Mouse (Mus musculus) T-helper 1 cell (primary cell): ENCODE measurements around the gene Tuba3b.

Experiments used
- in situ Hi-C: fragments of 300-600 bp; cut with MboI, MseI; formaldehyde crosslinking; loops from one replicate; pipeline ENCODE4 v1.15.1; 2025; ENCODE audit warnings: high pct_unique_total_duplicates

The Tuba3b gene

DNA sequence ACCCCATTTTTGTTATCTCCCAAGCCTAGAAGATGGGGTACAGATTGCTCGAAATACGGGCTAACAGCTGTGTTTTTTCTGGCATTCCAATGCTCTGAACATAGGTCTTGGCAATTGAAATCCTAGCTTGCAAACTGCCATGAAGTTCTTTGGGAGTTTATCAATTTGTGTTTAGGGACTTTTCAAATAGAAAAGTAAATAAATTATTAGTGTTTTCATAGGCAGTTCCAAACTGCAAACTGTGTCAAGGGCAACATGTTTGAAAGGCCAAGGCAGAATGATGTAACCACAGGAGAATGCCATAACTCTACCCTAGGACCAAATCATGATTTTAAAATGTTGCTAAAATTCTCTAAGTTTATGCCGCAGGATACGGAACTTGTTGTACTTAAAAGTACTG, 7.8 kb upstream of the Tuba3b start:
- in situ Hi-C loops: no loop called here

DNA sequence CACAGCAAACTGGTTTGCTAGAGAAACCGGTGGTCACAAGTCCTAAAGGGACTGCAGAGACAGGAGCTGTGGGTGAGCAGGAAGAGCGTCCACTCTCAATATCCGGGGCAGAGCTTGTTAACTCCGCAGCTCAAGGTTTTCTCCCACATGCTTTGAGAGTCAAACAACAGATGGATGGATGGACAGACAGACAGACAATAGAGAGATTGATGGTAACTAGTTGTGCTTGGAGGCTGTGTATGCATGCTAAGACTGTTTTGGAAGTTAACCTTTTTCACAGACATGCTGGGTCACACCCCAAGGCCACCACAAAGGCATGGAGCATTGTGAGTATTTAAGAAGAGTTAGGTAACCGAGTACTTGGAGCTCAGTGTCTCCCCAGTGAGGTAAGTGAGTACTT, 6.9 kb upstream of the Tuba3b start:
- in situ Hi-C loops: no loop called here

DNA sequence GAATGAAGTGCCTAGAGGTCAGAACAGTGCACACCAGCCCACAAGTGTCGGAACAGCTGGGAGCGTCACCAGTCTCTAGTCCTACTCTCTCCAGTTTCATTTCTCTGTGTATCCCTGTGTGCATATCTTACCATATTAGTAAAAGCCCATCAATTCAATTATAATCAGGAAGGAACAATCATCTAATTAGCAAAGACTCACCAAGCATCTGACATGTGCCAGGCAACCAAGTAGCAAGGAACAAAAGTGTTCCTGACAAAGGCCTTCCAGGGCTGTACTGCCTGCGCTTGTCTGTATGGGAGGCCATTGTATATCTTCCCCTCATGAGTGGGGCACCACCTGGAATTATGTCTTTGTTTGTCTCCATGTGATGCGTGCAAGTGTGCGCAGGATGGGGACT, 4.7 kb upstream of the Tuba3b start:
- in situ Hi-C loops: no loop called here

DNA sequence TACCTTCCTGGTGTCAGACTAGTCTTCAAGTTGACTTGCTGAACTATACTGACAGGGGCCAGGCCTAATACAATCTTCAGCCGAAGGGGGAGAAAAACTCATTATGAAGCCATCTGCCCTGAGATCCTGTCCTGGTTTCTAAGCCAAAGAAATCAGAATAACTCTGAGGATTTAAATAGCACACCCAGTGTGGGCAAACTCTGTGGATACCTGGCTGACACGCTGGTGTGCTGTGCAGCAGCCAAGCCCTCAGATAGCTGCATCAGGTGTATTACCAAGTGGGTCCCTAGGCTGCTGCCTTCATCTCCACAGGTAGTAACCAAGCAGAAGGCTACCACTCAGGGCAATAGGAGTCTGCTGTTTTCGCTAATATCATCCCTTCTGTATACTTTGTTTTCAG, 2.9 kb upstream of the Tuba3b start:
- in situ Hi-C loops: no loop called here

DNA sequence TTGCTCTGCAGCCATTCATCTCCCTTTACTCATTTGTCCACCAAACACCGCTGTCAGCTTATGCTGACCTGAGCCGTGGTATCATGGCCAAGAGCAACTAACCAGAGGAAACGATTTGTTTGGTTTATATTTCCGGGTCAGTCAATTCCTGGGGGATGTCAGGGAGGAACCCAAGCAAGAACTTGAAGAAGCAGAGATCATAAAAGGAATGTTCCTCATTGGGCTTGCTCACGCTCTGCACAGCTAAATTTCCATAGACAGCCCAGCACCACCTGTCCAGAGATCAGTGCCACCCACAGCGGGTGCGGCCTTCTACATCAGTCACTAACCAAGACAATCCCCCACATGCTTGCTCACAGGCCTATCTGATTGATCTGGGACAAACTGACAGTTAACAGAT, 1.3 kb upstream of the Tuba3b start, which contains the start of gene Lmntd1:
TSS of gene Lmntd1 (minus strand) at position 101 of the 400 bp plus-strand sequence.
- in situ Hi-C loops: no loop called here

DNA sequence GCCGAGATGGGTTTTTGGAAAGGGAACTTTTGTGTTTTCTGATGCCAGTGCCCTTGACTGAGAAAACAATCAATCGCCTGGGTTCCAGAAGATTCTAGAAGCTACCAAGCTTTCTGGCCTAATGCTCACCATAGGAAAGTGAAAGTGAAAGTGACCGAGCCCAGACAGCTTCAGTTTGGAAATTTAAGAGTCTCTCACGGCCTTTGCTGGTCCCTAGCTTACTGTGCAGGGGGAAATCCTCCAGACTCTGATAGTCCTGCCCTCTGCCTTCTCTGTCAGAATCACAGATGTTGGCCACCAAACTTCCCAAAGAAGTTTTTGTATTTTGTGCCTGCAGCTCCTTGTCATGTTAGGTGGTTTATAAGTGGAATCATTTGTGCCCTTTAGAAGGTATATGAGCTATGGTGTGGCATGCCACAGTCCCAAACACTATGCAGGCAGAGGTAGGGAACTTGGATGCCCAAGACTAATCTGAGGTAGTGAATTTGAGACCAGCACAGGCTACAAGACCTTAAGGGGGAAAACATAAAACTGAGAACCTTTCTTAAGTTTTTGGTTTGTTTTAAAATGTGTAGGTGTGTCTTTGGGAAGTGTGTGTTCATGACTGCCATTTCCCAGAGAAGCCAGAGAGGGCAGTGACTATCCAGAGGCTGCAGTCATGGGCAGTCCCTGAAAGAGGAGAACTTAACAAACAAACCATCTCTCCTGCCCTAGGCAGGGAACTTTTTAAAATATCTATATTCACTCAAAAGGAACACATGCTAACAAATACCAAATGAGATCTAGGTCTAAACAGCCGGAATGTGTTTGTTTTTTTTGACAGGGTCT, 1.1 kb downstream of the Tuba3b start:
- in situ Hi-C loops: no loop called here

DNA sequence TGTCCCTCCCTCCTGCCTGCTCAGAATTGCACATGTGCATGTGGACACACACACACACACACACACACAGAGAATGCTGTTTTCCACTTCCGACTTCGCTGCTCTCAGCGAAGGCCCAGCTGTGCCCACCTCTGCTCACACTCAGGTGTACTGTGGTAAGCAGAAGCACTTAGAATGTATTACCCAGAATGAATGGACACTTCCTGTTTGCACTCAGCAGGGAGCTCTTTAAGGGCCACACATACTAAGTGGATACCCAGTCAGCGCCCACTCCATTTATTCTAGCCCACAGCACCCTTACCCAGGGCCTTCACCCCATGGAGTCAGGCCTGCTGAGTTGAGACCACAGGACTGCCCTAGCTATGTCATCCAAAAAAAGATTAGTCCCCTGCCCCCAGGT, 7.6 kb downstream of the Tuba3b start:
- in situ Hi-C loops: no loop called here

DNA sequence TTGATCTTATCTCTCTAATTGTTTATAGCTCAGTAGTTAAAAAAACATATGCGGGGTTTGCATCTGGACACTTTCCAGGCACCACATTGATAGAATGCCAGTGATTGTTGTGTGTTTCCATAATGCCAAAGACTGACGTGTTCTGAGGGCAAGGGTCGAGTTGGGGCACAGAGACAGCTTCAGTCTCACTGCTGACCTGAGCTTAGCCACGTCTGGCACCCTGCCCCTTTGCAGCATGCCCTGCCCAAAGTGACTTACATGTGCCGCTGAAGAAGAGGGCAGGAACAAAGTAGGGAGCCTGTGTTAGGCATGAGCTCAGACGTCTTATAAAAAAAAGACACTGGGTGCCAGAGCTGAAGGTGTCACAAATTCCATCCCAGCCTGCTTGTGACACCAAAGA, 14.7 kb downstream of the Tuba3b start:
- in situ Hi-C loops: no loop called here

DNA sequence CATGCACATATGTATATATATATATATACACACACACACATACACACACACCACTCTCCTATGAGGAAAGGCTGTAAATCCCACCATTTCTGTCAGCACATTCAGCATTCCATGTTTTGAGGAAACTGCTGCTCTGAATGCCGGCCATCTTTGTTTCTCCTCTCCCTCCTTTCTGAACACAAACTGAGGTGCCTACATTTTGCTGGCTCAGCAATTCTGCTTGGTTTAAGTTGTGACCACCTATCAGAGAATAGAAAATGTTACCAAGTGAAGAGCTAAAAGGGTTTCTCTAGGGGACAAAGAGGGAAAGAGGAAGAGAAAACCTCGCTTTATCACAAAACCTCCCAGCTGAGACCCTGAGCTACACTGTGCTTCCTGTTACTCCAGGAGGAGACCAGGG, 18.9 kb downstream of the Tuba3b start:
- in situ Hi-C loops: no loop called here

DNA sequence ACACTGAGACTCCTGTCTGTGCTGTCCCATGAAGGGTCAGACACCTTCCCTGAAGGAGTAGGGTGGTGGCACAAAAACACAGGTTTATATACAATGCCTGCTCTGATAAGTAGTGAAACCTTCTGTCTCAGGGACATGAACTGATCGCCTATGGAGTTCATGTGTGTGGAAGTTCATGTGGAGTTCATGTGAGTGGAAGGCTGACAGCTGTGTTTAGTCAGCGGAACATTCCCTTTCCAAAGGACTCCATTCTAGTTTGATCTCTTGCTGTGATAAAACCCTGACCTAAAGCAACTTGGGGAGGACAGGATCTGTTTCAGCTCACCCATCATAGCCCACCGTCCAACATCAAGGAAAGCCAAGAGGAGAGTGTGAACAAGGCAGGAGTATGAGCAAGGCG, 21.1 kb downstream of the Tuba3b start:
- in situ Hi-C loops: no loop called here

DNA sequence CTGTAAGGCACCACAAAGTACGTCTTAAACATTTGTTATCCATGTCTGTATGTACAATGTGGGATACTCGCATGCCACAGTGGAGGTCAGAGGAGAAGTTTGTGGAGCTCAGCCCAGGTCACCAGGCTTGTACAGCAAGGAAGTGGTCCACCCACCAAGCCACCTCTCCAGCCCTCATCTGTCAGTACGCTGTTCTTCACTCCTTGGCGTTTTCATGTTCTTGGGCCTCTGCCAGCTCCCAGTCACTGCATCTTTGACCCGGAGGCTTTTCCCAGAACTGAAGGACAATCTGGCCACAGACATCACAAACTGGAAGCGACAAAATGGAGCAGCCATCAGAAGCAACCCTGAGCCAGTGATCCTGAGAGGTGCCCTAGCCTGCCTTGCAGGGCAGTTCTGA, 22.7 kb downstream of the Tuba3b start:
- in situ Hi-C loops: no loop called here

DNA sequence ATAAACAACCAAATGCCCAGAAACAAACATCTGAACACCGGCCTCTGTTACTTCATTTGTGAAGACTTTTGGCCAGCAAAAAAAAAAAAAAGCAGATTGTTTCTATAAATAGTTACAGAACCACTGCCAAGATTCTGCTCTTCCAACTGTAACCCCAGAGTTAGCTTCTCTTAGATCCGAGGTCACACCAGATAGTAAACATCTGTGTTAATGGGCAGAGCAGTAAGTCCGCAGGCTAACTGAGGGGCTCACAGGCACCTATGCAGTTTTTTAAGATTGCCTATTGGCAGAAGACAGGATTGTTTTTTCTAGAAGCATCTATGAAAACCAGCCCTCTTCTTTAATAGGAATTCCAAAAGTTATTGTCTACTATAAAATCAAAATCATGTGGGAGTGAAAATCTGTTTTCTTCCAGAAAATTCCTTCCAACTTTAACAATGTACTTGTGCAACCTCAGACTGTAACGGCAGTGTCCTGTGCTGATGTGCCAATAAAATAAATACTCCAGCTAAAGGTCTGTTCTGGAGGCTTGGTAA, 25.5 kb downstream of the Tuba3b start:
- in situ Hi-C loops: no loop called here

DNA sequence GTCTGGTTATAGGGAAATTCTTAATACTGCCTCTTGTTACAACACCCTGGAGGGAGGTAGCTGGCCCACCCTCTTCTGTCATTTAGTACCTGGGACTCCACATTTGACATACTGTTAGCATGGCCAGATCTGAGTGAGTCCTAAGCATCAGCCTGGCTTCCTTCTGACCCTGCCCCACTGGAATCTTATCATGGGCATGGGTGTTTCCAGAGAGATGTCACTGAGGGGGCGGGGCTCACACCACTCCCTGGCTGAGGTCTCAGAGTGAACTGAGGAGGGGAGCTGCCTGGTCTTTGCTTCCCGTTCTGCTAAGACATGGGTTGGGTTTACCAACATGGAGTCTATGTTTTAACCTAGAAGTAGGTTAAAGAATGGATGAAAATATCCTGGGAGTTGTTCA, 36.4 kb downstream of the Tuba3b start:
- in situ Hi-C loops: no loop called here

DNA sequence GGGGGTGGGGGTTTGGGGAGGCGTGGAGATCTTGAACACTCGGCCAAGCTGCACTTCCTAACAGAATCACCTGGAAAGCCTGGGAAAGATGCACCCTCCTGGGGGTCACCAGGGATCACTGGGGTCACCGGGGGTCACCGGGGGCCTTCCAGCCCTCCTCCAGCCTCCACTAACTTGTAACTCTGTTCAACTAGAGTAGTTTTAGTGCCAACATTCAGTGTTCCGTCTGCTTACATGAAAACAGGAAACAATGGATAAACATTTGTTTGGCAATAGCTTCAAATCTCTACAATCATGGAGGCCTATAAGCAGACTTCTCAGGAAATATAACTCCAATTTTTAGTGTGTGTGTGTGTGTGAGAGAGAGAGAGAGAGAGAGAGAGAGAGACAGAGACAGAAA, 37.4 kb downstream of the Tuba3b start:
- in situ Hi-C loops: no loop called here

DNA sequence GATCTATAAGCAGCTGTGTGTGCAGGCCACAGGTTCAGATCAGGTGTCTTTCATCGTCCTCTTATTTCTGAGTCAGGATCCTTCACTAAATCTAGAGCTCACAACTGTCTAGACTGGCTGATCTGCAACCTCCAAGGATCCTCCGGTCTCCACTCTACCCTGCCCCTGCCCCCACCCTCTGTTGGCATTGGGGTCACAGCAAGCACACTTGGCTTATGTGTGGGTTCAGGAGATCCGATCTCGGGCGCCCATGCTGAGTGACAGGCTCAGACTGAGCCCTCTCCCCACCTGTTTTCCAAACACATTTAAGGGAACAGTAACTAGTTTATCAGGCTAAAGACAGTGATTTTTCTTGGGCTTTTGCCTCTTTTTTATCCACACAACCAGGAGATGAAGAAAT, 38.1 kb downstream of the Tuba3b start:
- in situ Hi-C loops: no loop called here

DNA sequence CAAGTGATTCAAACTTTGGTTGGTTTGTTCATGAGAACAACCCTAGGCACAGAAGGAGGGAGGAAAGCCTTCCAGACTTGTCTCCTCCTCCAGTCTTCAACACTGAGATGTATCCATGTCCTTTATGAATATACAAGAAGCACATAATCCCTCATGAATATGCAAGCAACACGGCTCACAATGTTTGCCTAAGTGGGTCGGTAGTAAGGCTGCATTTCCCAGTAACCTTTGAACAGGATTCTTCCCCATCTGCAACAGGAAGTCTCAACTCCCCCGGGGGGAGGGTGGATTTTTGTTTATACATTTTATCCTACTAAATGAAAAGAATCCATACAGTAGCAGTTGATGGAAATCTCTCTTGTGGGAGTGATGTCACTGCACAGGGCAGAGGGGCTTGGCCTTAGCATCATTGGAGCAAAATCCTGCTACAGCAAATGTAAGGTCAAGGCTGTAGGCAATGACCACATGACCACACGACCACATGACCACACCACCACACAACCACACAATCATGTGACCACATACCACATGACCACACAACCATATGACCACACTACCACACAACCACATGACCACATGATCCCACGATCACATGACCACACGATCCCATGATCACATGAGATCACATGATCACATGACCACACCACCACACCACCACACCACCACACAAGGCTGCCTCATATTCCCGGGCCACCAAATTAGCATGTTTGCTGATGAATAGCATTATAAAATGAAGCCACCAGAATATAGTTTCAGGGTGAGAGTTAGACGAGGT, 38.7 kb downstream of the Tuba3b start:
- in situ Hi-C loops: no loop called here

DNA sequence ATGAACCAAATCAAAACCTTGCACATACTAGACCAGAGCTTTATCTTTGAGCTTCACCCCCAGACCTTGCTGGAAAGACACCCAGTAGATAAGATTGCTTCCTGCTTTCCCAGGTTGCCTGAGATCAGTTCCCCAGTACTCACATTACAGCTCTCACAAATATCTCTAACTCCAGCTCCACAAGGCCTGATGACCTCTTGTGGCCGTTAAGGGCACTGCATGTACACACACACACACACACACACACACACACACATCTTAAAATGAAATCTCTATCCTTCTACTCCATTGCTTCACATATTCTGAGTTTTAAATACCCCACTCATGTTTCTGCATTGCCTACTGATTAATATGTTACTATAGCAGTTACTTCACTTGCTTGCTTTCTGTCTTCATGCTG, 40.1 kb downstream of the Tuba3b start:
- in situ Hi-C loops: no loop called here

DNA sequence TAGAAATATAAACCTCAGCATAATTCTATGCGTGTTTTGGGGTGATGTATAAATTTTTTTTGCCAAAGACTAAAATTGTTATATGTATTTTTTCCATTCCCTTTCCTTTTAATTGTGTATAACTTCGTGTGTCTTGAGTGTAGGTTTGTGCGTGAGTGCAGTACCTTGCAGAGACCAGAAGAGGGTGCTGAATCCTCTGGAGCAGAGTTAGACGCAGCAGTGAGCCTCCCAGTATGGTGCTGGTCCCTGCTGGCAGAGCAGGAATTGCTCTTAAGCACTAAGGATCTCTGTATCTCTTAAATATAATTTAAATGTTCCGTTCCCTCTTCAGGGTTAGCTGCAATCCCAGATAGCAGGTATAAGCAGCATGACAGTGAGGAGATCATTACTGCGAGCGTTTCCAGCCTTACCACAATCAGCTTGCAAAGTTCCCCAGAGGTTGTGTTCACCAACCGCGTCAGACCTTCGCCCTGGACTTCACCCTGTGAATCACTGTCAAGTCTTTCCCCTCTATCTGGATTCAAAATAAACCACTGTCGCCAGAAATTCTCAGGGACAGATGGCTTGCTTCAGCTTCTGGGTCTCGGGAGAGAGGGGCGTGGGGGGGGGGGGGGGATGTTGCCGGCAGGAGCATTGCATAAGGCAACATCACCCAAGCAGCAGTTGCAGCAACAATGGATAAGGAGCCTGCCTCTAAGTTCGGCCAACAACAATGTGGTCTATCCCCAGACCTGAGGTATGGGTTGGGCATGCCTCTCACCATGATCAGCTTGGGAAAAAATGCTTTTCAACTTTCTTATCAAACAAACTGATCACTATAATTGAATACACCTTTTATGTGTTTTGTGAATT, 41.4 kb downstream of the Tuba3b start:
- in situ Hi-C loops: no loop called here

DNA sequence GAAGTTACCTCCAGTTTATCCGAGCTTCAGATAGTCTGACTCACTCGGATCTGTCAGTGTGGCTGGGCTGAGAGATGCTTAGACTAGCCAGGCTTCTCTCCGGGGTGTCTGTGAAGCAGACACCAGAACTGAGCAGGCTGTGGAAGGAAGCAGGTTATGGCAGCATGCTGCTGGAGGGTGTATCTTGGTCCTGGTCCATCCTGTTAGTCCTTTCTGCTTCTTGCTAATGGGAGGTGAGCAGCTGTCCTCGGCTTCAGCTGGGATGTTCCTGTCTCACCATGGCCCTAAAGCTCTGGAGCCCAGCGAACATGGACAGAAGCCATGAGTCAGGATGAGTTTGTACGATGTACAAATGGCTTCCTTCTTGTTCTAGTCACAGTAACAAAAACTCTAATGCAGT, 43.6 kb downstream of the Tuba3b start:
- in situ Hi-C loops: no loop called here

DNA sequence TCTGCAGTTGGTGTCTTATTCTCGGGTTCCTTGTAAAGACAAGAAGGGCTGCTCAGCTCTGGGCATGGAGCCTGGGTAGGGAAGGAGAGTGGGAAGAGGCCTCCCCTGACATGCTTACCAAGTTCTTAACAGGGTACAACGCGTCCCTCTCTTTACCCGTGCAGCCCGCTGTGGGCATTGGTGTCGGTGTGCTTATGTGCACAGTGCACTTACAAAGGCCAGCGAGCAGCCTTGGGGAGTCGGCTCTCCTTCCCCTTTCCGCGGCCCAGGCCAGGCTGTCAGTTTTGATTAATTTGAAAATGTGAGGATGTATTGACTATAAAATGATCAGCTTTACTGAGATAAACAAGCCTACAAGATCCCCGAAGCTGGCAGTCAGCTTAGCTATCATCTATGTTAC, 45.4 kb downstream of the Tuba3b start:
- in situ Hi-C loops: loop anchor here (10.0 kb wide), 1 partner anchor 1066 kb away; no protein-coding TSS in a partner anchor

DNA sequence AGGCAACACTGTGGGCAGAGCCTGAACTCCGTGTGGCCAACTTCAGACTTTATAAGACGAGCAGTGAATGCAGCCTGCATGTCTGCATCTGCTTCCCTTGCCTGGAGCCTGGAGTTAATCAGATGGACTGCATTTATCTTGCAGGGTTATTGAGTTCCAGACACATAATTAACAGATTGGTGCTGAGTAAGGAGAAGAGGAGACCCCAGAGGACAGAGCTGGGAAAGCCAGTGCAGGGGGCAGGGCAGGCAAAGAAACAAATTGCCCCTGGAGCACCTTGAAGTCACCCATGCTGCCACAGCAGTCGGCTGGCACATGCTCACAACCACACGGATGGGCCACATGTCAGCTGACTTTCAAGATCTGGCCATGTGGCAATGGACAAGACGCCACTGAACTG, 48.7 kb downstream of the Tuba3b start:
- in situ Hi-C loops: loop anchor here (10.0 kb wide), 1 partner anchor 1069 kb away; no protein-coding TSS in a partner anchor

DNA sequence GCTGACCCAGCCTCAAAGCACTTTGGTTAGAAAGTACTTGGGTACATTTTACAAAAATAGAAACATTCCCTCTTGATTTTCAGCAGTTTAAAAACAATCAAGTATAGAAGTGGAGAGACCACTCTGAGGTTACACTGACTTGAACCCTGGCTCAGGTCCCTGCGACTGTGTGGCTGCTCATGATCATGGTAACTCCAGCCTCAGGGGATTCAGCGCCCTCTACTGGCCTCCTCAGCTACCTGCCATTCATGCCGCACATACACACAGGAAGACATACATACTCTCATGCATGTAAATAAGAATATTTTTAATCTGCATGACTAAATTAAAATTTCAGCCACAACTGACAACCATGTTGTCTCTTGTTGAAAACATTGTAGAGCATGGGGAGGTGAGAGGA, 50.2 kb downstream of the Tuba3b start:
- in situ Hi-C loops: loop anchor here (10.0 kb wide), 1 partner anchor 1071 kb away; no protein-coding TSS in a partner anchor
